Mouse (Mus musculus) thymus, postnatal 36 days (tissue): ENCODE results near the gene Rbfox1.

Experiments used
- DNase-seq, 2 experiments: peaks; one replicate each; pipeline ENCODE4 v3.0.0; 2022; ENCODE audit warnings: mixed read lengths in 2 of 2

The Rbfox1 gene

DNA sequence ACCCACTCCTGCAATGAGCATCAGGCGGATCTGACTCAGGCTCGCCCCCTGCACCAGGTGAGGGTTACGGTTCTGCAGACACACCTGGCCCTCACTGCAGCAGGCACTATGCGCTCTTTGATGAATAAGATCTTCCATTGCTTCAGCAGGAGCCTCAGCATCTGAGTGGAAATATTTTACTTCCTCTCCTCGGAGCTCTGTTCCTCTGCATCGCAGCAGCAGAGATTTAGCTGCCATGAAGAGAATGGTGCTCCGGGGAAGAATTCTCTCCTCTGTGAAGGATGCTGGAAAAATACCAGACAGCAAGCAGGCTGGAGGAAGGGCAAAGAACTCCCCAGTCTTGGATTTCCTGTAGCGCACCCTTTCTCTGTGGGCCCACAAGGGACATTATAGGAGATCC lies 833.9 kb downstream of the Rbfox1 start:
- no peak for DNase-seq

DNA sequence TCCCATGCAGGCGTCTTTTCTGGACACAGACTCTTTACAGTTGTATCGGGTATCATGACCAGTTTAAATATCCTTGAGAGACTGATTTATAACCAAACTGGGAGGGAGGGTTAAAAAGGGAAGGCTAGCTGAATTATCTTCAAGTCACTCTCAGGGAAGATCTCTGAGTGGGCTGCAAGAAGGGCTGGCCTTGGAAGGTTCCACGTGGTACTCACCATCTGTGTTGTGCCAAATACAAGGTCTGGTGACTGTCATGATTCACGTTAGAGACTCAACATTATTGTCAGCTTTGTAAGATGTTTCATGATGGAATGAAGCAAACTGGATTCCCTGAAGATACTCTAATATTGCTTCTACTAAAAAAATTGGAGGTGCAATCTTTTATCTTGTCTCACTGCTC lies 847.5 kb downstream of the Rbfox1 start:
- DNase-seq = no peak

DNA sequence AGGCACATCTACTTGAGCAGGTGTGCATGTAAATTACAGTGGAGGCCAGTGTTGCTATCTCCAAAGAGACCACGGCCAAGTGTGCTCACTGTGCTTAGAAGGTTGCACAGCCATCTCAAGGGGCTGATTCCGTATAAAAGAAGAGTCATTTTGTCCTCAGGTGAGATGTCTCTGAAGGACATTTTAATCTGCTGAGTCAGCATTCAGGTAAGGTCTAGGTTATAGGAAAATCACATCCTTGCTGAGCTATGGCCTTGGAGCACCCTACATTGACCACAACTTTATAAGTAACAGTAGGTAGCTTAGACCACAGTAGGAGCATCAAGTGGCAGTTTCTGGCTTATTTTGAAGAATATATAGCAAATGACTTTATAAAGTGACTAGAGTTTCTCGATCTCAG lies 848.3 kb downstream of the Rbfox1 start:
- DNase-seq = no peak

DNA sequence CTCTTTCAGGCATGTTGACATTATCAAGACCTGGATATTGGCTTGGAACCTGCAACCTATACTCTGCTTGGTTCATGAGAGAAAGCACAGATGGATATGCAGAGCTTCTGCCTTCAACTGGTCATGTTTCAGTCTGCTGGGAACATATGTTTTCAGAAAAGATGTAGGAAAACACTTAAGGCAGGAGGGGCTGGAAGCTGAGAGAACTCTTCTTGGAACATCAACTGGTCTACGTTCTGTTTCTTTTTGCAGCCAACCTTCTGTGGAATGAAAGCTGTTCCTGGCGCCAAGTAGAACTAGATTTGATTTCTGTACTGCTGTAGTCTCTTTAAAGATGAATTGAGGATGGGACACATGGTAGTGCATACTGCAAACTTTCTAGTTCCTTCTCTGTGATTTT lies 851.4 kb downstream of the Rbfox1 start:
- DNase-seq = no peak

DNA sequence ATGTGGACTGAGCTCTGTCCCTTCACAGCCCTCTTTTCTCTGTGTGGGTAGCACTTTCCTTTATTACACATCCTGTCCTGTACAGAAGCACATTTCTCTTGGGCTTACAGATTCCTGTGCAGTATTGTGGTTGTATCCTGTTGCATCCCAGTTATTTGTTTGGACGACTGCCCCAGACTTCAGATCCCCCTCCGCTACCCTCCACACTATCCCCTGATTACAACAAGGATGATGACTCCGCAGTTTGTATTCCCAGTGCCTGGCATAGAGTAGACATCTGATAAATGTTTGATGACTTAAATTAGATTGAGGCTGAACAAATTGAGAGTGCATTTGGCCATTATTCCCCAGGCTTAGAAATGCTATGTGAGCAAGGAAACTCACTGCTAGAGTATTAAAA lies 851.8 kb downstream of the Rbfox1 start:
- no peak for DNase-seq

DNA sequence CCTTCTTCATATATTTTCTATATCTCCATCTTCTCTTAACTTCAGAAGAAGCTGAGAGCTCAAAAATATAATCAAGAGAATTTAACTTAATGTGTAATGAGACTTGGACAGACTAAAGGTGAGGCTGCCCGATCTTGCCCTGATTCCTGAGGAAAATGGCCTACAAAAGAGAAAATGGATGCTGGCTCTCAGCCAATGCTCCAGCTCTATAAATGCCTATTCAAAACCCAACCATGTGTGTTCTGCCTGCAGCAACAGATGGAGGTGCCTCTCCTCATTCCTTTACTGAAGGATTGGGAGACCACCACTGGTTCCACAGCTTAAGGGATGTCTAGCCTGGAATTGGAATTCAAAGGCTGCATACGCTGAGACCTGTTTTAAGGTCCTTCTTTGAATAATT lies 861.0 kb downstream of the Rbfox1 start:
- DNase-seq = no peak

- DNase-seq = no peak
Observed at GRCm38 (mm10) chr16:6750491-6750890, 865.3 kb downstream of the Rbfox1 start.

DNA sequence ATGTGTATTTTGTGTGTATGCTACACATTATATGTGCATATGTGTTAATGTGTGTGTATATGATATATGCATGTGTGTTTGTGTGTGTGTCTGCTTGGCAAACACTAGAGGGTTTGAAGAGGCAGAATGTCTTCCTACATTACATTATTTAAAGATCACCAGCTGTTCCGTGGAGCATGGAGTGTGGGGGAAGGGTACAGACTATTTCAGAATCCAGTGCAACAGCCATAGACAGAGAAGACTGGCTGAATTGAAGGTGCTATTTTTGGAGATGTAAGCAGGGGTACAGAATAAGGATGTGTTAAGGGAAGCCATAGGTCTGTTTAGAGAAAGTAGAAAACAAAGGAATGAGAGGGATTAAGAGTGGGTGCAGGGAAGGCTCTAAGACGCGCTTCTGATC lies 869.7 kb downstream of the Rbfox1 start:
- DNase-seq = no peak

- DNase-seq = no peak
Observed at GRCm38 (mm10) chr16:6769495-6770237, 884.5 kb downstream of the Rbfox1 start.

GRCm38 (mm10) chr16:6777506-6778185 lies 892.5 kb downstream of the Rbfox1 start:
- DNase-seq = no peak

DNA sequence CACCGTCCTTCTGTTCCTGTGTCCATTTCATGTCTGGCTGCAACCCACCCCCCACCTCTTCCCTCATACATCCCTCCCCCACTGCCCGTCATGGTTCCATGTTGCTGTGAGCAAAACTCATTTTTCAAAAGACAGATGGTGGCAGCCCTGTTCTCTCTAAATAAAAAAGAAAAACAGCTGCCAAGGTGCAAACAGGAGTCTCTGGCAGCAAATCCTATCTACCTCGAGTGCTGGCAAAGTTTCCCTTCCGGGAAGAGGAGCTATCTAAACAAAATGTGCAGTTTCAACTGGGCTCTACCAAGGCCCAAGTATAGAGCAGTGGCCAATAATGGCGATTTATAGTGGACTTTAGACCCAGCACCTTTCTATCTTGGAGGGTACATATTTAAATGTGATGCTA lies 899.0 kb downstream of the Rbfox1 start:
- DNase-seq = no peak

DNA sequence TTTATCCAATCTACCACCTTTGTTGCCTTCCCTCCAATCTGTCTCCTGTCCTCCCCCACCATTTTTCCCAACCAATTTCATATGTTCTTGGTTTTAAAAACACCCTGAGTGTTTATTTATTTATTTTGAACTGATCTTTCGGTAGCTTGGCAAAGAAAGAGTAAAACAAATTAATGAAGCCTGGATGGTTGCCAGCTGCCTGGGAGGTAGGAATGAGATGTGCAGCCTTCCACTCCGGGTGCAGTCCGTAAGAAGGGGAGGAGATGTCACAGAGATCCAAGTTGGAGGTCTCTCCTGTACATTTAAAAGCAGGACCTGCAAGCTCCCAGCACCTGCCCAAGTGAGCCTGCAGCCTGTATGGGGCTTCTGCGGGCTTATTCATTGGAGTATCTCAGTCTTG lies 899.9 kb downstream of the Rbfox1 start:
- DNase-seq = no peak

- DNase-seq = no peak
Observed at GRCm38 (mm10) chr16:6791218-6791617, 906.1 kb downstream of the Rbfox1 start.

DNA sequence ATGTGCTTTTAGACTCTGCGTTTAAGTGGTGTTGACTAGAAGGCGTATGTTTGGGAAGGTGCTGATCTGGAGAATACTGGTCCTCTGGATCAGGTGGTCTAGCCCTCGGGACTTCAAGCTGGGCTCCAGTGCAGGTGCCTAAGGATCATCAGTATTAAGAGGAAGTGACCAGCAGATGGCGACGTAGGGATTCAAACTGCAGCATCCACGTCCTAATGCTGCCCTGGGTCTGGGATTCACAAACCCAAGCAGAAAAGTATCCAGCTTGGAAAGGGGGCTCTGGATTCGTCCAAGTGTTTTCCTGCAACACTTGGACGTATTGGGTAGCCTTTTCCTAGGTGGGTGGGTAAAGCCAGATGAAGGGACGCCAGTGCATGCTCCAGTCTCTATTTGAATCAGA lies 906.5 kb downstream of the Rbfox1 start:
- no peak for DNase-seq

DNA sequence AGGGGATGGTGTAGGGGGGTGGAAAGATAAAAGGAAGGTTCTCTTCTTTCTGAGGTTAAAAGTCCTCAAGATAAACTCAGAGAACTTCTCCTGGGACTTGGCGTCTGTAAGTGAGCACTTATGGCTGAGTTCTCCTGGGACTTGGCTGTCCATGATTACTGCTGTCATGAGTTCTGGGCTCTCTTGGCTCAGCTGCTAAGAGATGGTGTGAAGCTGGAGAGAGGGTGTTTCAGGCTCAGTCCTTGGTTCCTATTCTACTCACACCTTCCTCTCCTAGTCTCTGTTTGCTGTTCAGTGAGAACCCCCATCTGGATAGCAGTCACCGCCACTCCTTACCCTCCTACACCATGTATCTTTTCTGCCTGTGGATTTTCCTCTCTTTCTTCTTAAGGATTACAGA lies 921.1 kb downstream of the Rbfox1 start:
- no peak for DNase-seq

- no peak for DNase-seq
Observed at GRCm38 (mm10) chr16:6807835-6808234, 922.7 kb downstream of the Rbfox1 start.

DNA sequence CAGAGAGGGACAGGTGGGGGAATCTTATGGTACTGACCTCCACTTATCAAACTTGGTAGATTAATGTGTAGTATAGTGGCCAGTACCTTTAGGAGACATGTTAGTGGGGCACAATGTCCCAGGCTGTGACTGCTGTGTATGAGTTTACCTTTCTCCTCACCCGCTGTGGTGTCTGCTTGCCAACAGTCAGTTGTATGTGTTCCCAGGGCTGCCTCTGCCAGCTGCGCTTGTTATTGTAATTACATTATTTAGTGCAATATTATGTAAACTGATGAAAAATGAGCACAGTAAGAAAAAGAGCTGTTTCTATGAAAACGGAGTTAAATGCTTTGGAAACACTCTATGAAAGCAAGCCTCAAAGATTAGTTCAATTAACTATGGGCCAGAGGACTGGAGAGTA lies 928.7 kb downstream of the Rbfox1 start:
- DNase-seq = no peak

- no peak for DNase-seq
Observed at GRCm38 (mm10) chr16:6821741-6822140, 936.6 kb downstream of the Rbfox1 start.

DNA sequence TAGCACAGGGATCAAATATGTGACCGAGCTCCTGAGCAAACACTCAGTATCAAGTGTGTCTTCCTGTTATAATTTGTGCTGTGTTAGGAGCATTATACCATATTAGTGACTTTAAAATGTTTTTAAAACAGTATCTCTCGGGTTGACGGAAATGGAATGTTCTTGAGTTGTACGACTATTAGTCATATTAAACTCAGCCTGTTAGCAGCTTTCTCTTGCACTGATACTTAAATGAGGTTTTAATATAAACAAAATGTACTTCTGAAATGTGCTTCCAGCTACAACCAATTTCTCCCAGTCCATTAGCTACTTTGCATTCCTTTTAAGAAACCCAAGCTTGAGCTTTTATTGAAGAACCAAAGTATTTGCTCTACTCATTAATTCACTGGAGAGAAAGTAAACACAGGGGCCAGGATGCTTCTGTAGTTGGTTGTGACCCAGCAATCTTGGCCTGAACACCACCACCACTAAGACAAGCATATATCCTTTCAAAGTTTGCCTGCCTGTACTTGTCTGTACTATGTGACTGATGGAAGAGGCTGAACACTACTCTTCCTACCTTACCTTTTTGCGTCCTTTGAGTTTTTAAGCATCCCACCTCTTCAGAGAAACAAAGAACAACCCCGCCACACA lies 944.9 kb downstream of the Rbfox1 start:
- no peak for DNase-seq

DNA sequence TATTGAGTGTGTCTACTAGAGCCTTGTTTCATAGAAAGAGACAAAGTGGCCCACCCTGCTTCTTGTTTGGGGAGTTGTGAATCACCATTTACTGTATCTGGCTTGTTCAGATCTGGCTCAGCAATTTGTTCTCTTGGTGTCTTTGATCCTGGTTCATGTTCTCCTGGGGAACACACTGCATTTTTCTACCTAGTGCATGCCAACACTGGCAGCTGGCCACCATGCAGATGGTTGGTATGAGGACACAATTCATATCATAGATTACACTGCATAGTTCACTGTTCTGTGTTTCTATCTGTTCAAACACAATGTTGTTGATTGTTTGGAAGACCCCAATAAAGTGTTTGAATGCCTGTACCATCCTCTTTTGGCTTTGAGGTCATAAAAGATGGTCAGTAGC lies 948.3 kb downstream of the Rbfox1 start:
- DNase-seq = no peak

- no peak for DNase-seq
Observed at GRCm38 (mm10) chr16:6835051-6835450, 949.9 kb downstream of the Rbfox1 start.

GRCm38 (mm10) chr16:6839299-6839995 lies 954.3 kb downstream of the Rbfox1 start:
- DNase-seq = no peak

DNA sequence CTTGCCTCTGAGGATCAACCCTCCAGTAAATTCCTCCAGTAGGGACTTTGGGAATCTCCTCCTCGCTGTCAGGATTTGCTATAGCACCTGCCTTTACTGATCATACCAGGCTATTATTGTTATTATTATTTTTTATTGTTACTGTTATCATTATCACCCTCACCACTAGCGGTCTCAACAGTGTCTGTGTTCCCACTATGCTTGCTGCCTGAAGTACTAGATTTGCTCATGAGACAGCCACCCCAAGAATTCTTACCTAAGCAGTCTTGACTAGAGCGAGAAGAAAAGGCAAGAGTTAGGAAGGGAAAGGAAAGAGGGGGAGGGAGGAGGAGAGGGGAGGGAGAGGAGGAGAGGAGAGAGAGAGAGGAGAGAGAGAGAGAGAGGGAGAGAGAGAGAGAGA lies 954.9 kb downstream of the Rbfox1 start:
- no peak for DNase-seq

DNA sequence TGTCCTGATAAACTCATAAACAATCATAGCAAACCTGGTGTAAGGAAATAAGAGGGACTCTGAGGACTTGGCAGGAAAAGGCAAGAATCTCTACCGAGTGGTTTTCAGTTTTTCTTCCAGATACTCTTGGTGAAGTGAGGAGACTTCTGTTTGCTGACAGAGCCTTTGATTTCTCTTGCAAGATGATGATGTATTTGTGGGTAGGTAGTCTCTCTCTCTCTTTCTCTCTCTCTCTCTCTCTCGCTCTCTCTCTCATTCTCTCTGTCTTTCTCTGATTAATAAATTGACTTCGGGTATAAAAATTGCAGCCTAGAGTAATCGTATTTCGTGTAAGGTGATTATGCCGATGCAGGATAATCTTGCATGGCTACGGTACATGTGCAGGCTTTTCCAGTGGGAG lies 955.3 kb downstream of the Rbfox1 start:
- DNase-seq = no peak
